12 mouse cellular contexts compared by ENCODE assay signal in the genomic region with DNA sequence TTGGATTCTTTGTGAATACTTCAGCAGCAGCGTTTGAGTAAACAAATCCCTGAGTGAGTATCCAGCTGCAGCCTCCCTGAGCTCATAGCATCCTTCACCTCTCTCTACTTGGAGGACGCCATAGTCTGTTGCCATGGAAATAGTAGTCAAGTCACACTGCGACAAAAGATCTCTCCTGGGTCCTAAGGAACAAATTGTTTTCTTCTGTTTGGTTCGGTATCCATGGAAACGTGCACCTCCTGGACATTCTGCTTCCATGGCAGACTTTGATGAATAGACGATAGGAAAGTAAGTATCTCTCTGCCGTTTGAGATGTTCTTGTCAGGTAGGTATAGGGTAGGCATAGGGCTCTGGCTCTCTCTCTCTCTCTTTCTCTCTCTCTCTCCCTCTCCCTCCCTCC.
A peak's percentile ranks its signal among the peaks of the same experiment; 100 is the strongest.
DNase-seq lines count a peak whose midpoint lies in the region; ATAC-seq and TF ChIP-seq lines count a peak whose summit lies in the region.
"Had no signal": no experiment of that assay in that cellular context is flagged by ENCODE, and none has a peak within 500 bp of the region (broad histone marks: within the 10 kb centered on the region; RNA-seq: fewer than 3 reads in every experiment).

No protein-coding gene starts in this region.

- no peak overlapping the region for H3K4me2 ChIP-seq in lung, embryonic 14.5 days
- no peak overlapping the region for H3K4me2 ChIP-seq in embryonic facial prominence, embryonic 15.5 days (replicated peaks)
- H3K4me2 ChIP-seq in stomach, embryonic 14.5 days (replicated peaks; ENCODE audit: low read depth, low read length): no peak overlapping the region
- H3K4me2 ChIP-seq: kidney, embryonic 15.5 days had no signal

- no peaks in the 10 kb centered on the region; the same call in 1 of the 2 replicates for H3K4me1 ChIP-seq in lung, embryonic 14.5 days (ENCODE audit: insufficient read depth)
- peaks cover 7% of the 10 kb centered on the region for H3K4me1 ChIP-seq in embryonic facial prominence, embryonic 15.5 days
- peaks cover 12% of the 10 kb centered on the region for H3K4me1 ChIP-seq in stomach, embryonic 14.5 days (ENCODE audit: control insufficient read depth, insufficient read depth, low read length)
- H3K4me1 ChIP-seq: kidney, embryonic 15.5 days had no signal

- peak; percentile 40 for DNase-seq in lung, embryonic 14.5 days
- DNase-seq in lung, postnatal 36 days: no peak
- peak; percentile 56 to 59 for DNase-seq in left cerebral cortex, postnatal 25 days (ENCODE audit: low spot score in 2 of 2)
- DNase-seq in gastrocnemius, postnatal 36 days: no peak
- DNase-seq in kidney, postnatal 14 days: no peak
- DNase-seq: gastrocnemius, postnatal 14 days; lung, postnatal 4 days had no signal

- no peak overlapping the region for H3K9ac ChIP-seq in lung, embryonic 14.5 days
- no peak overlapping the region for H3K9ac ChIP-seq in embryonic facial prominence, embryonic 15.5 days
- H3K9ac ChIP-seq in stomach, embryonic 14.5 days (replicated peaks; ENCODE audit: low read depth, low read length): no peak overlapping the region
- H3K9ac ChIP-seq: kidney, embryonic 15.5 days had no signal

- TF ChIP-seq CTCF in lung, embryonic 14.5 days (IDR thresholded peaks at IDR 0.05; ENCODE audit: low read depth): no peak

- no peak for ATAC-seq in lung, embryonic 14.5 days (ENCODE audit: insufficient read depth)
- peak; percentile 39; the same call in 1 of the 2 replicates for ATAC-seq in embryonic facial prominence, embryonic 15.5 days (ENCODE audit: insufficient number of reproducible peaks, low FRiP score, low TSS enrichment, low read depth)
- no peak for ATAC-seq in stomach, embryonic 14.5 days (ENCODE audit: insufficient number of reproducible peaks, insufficient read depth, low FRiP score, low read depth)
- ATAC-seq in cerebellum, adult (ENCODE audit: insufficient number of reproducible peaks, low FRiP score, low TSS enrichment): no peak

- intact Hi-C loops in left cerebral cortex, postnatal 25 days (cut with DNase I): loop anchor here (10.0 kb wide), 1 partner anchor 393 kb away; a partner anchor contains a TSS
- intact Hi-C loops in gastrocnemius, postnatal 36 days (cut with DNase I): loop anchor here (10.0 kb wide), 2 partner anchors 163 to 393 kb away; a partner anchor contains a TSS

- H3K27me3 ChIP-seq in lung, embryonic 14.5 days (ENCODE audit: insufficient read depth, low read length): no peaks in the 10 kb centered on the region
- H3K27me3 ChIP-seq in embryonic facial prominence, embryonic 15.5 days: no peaks in the 10 kb centered on the region
- no peaks in the 10 kb centered on the region for H3K27me3 ChIP-seq in stomach, embryonic 14.5 days (ENCODE audit: control insufficient read depth, insufficient read depth, low read length)
- H3K27me3 ChIP-seq: kidney, embryonic 15.5 days had no signal

- WGBS in lung, embryonic 14.5 days: 23% methylated on average over 7 of the region's 7 CpGs
- 28% methylated on average over 7 of the region's 7 CpGs for WGBS in embryonic facial prominence, embryonic 15.5 days
- WGBS in stomach, embryonic 14.5 days: 24% methylated on average over 7 of the region's 7 CpGs

- no peak overlapping the region for H3K4me3 ChIP-seq in lung, embryonic 14.5 days (ENCODE audit: low read depth, low read length)
- H3K4me3 ChIP-seq in embryonic facial prominence, embryonic 15.5 days (replicated peaks): no peak overlapping the region
- H3K4me3 ChIP-seq in stomach, embryonic 14.5 days (ENCODE audit: low read depth, low read length): no peak overlapping the region
- H3K4me3 ChIP-seq: kidney, embryonic 15.5 days had no signal

- no peaks in the 10 kb centered on the region for H3K9me3 ChIP-seq in lung, embryonic 14.5 days (ENCODE audit: low read depth, low read length)
- H3K9me3 ChIP-seq in embryonic facial prominence, embryonic 15.5 days (replicated peaks): no peaks in the 10 kb centered on the region
- no peaks in the 10 kb centered on the region for H3K9me3 ChIP-seq in stomach, embryonic 14.5 days (ENCODE audit: control insufficient read depth, low read depth, low read length)
- H3K9me3 ChIP-seq: G1E; kidney, embryonic 15.5 days had no signal

- H3K27ac ChIP-seq in lung, embryonic 14.5 days (ENCODE audit: low read depth): no peak overlapping the region
- H3K27ac ChIP-seq in embryonic facial prominence, embryonic 15.5 days (replicated peaks): no peak overlapping the region
- H3K27ac ChIP-seq in stomach, embryonic 14.5 days (ENCODE audit: low read length): peak overlapping the region; percentile 91
- H3K27ac ChIP-seq: kidney, embryonic 15.5 days had no signal

- no peaks in the 10 kb centered on the region for H3K36me3 ChIP-seq in lung, embryonic 14.5 days (ENCODE audit: insufficient read depth)
- H3K36me3 ChIP-seq in embryonic facial prominence, embryonic 15.5 days: no peaks in the 10 kb centered on the region
- no peaks in the 10 kb centered on the region for H3K36me3 ChIP-seq in stomach, embryonic 14.5 days (ENCODE audit: control insufficient read depth, insufficient read depth, low read length)
- H3K36me3 ChIP-seq: kidney, embryonic 15.5 days had no signal

Comparison
In these comparisons a context has a peak if more than half of its experiments do, and no peak if none do; other contexts are left out.
1. DNase-seq: peak in lung, embryonic 14.5 days (single experiment) and left cerebral cortex, postnatal 25 days (2 of 2); none in lung, postnatal 36 days (single experiment), gastrocnemius, postnatal 36 days (0 of 2) and kidney, postnatal 14 days (single experiment).